Mouse (Mus musculus) ES-E14 (cell line): Measurements from ENCODE around the gene Esam. TPM values are rescaled to one million over a fixed set of nuclear protein-coding genes. Genes with fewer than 3 reads are reported as not detected.
A peak's percentile ranks its signal among the peaks of the same experiment; 100 is the strongest.

ENCODE experiments used
- DNase-seq: peaks from one replicate; pipeline ENCODE4 v3.0.0-alpha.2; 2013; ENCODE audit warnings: low read depth, low spot score
- H3K27ac ChIP-seq: 2 replicates; pipeline ENCODE4 v1.5.1; 2012; ENCODE audit warnings: low read depth, mild to moderate bottlenecking, low read length, moderate library complexity, mixed read lengths; ENCODE audit not compliant: poor library complexity, insufficient read depth, severe bottlenecking
- H3K36me3 ChIP-seq: 2 replicates; pipeline ENCODE4 v1.6.1; 2012; ENCODE audit warnings: mild to moderate bottlenecking, low read length, moderate library complexity, mixed read lengths; ENCODE audit not compliant: control insufficient read depth, poor library complexity, insufficient read depth, severe bottlenecking
- H3K4me1 ChIP-seq, 2 experiments: fragments of 150-350 bp in 1 of 2; sonication (generic) in 1 of 2; 2 replicates each; pipeline ENCODE4 v1.6.1; 2012; ENCODE audit warnings: low read length in 2 of 2, mild to moderate bottlenecking in 1 of 2, mixed read lengths in 1 of 2; ENCODE audit not compliant: control insufficient read depth in 2 of 2, insufficient read depth in 2 of 2, poor library complexity in 1 of 2
- H3K4me3 ChIP-seq, 2 experiments: fragments of 150-350 bp in 1 of 2; sonication (generic) in 1 of 2; 2 replicates each; pipeline ENCODE4 v1.5.1; 2012; ENCODE audit warnings: low read length in 2 of 2, low read depth in 1 of 2, mild to moderate bottlenecking in 1 of 2, mixed read lengths in 1 of 2; ENCODE audit not compliant: insufficient read depth in 1 of 2, poor library complexity in 1 of 2, severe bottlenecking in 1 of 2
- H3K9ac ChIP-seq: 2 replicates; pipeline ENCODE4 v1.6.1; 2012; ENCODE audit warnings: low read depth, mild to moderate bottlenecking, low read length, mixed read lengths; ENCODE audit not compliant: poor library complexity, insufficient read depth, severe bottlenecking
- H3K9me3 ChIP-seq: fragments of 150-350 bp; sonication (generic); 2 replicates; pipeline ENCODE4 v1.6.1; 2012; ENCODE audit warnings: low read depth, mild to moderate bottlenecking, low read length; ENCODE audit not compliant: control insufficient read depth, insufficient read depth
- CHD2 ChIP-seq: IDR thresholded peaks from 2 replicates; pipeline ENCODE4 v1.6.1; 2014; ENCODE audit warnings: mild to moderate bottlenecking, low read depth, low read length, inconsistent platforms
- HCFC1 ChIP-seq: IDR thresholded peaks from 2 replicates; pipeline ENCODE4 v1.6.1; 2012; ENCODE audit warnings: low read length, inconsistent platforms, borderline replicate concordance; ENCODE audit not compliant: insufficient read depth
- MAFK ChIP-seq: IDR thresholded peaks from 2 replicates; pipeline ENCODE4 v1.6.1; 2014; ENCODE audit warnings: mild to moderate bottlenecking, low read depth, low read length, inconsistent platforms; ENCODE audit not compliant: insufficient read depth
- ZC3H11A ChIP-seq: IDR thresholded peaks from 2 replicates; pipeline ENCODE4 v1.6.1; 2012; ENCODE audit warnings: low read depth, mild to moderate bottlenecking, inconsistent platforms, low read length, borderline replicate concordance
- ZNF384 ChIP-seq: IDR thresholded peaks from 2 replicates; pipeline ENCODE4 v1.6.1; 2012; ENCODE audit warnings: low read depth, low read length, inconsistent platforms
- in situ Hi-C, 2 experiments: fragments of 600-800 bp; cut with MboI; formaldehyde crosslinking; loops; one replicate each; pipeline ENCODE4 v1.15.1; 2025; ENCODE audit warnings: low sequenced_read_pairs in 2 of 2, inconsistent platforms in 1 of 2; ENCODE audit not compliant: unreplicated experiment in 2 of 2
- total RNA-seq: library from RNA; depleted of rRNA; stranded (reverse); fragments of 300-350 nt; gene quantifications from 2 replicates; pipeline ENCODE4 v1.2.3, GENCODE M21; 2012; rRNA removed

Gene Esam
- 6.5 and 6.9 TPM in 2 replicates for total RNA-seq

DNA sequence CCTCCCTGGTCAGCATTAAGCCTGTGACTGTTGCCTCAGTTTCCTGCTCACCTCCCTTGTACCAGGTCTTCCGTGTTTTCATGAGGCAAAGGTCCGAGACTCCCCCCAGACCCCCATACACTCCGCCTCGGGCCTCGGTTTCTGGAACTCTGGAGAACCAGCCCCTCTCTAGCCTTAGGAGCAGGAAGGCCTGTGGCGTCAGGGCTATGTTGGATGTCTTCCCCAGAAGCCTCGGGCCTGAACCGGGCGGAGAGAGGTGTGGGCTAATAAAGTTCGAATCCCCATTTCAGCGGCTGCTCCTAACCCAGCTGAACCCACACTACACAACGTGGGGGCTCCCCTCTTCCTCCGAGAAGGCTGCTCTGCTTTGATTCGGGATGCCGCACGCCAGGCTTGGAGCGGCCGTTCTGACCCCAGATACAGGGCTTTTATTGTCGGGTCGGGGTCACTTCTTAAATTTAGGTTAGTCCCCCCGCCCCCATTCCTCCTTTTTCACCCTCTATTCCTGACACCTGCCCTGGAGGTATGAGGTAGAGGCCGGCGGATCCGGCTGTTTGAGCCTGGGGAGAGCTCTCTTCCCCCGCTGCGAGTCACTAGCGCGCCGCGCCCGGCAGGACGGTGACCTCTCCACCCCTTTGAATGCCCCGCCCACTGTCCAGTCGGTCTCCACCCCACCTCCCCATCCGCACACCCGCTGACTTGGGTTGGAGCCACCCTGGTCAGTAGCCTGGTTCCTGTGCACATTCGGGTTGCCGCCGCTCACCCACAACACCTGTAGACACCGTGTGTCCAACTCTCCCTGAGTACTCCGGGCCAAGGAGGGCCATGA is at the start of gene Esam:
Esam (plus strand) TSS at position 683 of the 829 bp plus-strand sequence.
- DNase-seq, result no peak
- Histone ChIP-seq H3K9ac (peak within 1 kb of the TSS; percentile 44), H3K4me3 (peak within 1 kb of the TSS; percentile 48 to 55), H3K9me3 (no peaks in the 10 kb centered on the region), H3K4me1 (peaks cover 2 to 18% of the 10 kb centered on the region in 2 experiments; a peak in 2 of 4 replicates), H3K36me3 (peaks cover 11% of the 10 kb centered on the region), H3K27ac (no peak within 1 kb of the TSS)
- in situ Hi-C loops, result no loop called here
- TF ChIP-seq ZC3H11A, result no peak

GRCm38 (mm10) chr9:37485146-37485545 is 42.7 kb upstream of the Esam start:
- in situ Hi-C loops, result no loop called here
- no peaks in the 10 kb centered on the region for H3K9me3 ChIP-seq
- H3K36me3 ChIP-seq, result no peaks in the 10 kb centered on the region
- no peak for TF ChIP-seq MAFK
- TF ChIP-seq HCFC1, result no peak
- no peak for TF ChIP-seq CHD2
- no peak for TF ChIP-seq ZNF384
- TF ChIP-seq ZC3H11A, result no peak
- H3K9ac ChIP-seq, result no peak overlapping the region; the same call in 1 of the 2 replicates
- DNase-seq, result peak; percentile 47
- H3K4me1 ChIP-seq, result peaks cover 12 to 14% of the 10 kb centered on the region in 2 experiments; a peak in 3 of 4 replicates
- no peak overlapping the region for H3K4me3 ChIP-seq
- H3K27ac ChIP-seq, result peak overlapping the region; percentile 95; the same call in 1 of the 2 replicates

DNA sequence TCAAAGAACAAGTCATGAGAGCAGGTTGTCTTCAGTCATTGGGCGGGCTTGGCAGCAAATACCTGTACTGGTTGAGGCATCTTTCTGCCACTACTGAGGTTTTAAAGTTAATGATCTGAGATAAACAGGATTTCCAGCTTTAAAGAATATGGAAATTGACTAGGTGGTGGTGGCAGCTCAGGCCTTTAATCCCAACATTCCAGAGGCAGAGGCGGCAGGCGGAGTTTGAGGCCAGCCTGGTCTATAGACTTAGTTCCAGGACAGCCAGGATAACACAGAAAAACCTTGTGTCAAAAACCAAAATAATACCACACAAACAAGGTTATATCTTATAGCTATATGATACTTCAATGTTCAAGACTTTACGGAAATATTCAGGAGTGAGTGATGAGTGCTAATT is 39.8 kb upstream of the Esam start:
- no peak for DNase-seq
- peak overlapping the region; percentile 98; the same call in 1 of the 2 replicates for H3K9ac ChIP-seq

DNA sequence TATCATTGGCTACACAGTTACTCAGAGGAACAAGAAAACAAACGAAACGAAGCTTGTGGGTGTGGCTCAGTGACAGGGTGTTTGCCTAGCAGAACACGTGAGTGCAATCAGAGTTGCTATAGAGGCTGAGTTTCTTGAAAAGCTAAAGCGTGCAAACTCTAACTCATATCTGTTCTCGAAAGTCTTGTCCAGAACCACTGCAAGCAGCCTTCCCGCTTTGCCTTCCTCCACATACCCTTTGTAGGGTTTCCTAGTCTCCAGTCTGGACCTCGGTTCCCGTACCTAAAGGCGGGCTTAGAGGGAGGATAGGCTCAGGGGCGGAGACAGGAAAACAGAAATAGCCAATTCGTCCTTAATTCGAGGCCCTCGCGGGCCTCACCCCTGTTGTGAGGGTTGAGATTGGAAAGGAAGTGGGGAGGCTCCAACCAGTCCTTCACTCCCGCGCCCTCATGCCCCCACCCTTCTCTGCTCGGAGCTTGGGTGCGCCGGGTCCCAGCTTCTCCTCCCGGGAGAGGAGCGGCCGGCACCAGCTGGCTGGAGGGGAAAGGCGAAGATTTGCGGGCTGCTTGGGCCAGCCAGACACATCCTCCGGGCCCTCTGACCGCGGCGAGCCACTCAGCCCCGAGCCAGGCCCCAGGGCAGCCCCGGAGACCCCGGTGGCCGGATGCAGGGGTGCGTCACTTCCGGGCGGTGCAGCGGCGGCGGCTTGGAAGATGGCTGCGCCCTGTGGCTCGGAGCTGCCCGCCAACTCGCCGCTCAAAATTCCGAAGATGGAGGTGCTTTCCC is 39.1 kb upstream of the Esam start, which contains the start of gene Msantd2:
Msantd2 (plus strand) TSS at position 709 of the 786 bp plus-strand sequence.
- peak; percentile 65 for DNase-seq
- H3K9me3 ChIP-seq, result no peaks in the 10 kb centered on the region
- peaks cover 5 to 17% of the 10 kb centered on the region in 2 experiments; a peak in 3 of 4 replicates for H3K4me1 ChIP-seq
- TF ChIP-seq HCFC1 (no peak), ZNF384 (no peak), CHD2 (no peak), ZC3H11A (no peak), MAFK (no peak)
- peak within 1 kb of the TSS; percentile 99 for H3K27ac ChIP-seq
- peak within 1 kb of the TSS; percentile 89 to 99 for H3K4me3 ChIP-seq
- in situ Hi-C loops, result no loop called here
- H3K36me3 ChIP-seq, result peaks cover 2% of the 10 kb centered on the region; the same call in 1 of the 2 replicates
- H3K9ac ChIP-seq, result peak within 1 kb of the TSS; percentile 98

More for the DNA sequence above, 39.8 kb upstream of the Esam start:
- Histone ChIP-seq H3K4me1 (peaks cover 9 to 19% of the 10 kb centered on the region in 2 experiments; a peak in 3 of 4 replicates), H3K27ac (peak overlapping the region; percentile 99; the same call in 1 of the 2 replicates), H3K9me3 (no peaks in the 10 kb centered on the region), H3K36me3 (no peaks in the 10 kb centered on the region), H3K4me3 (peak overlapping the region; percentile 89 to 99)
- TF ChIP-seq CHD2, result no peak
- no peak for TF ChIP-seq ZC3H11A
- TF ChIP-seq MAFK, result no peak
- TF ChIP-seq ZNF384, result no peak
- TF ChIP-seq HCFC1, result no peak
- in situ Hi-C loops, result no loop called here
